Mouse (Mus musculus) cerebellum, postnatal 10 days (tissue): ENCODE measurements around the gene Pom121l2.

Experiments used
- DNase-seq, 2 experiments: peaks; one replicate each; pipeline ENCODE4 v3.0.0; 2021; ENCODE audit warnings: mixed read lengths in 2 of 2

Gene Pom121l2

GRCm38 (mm10) chr13:21980981-21981802 lies at the start of gene Pom121l2:
TSS of gene Pom121l2 (plus strand) at chr13:21981194.
- peak; percentile 62 to 67 for DNase-seq

- DNase-seq, result no peak
These were observed 49.3 kb upstream of the Pom121l2 start for GRCm38 (mm10) chr13:21931740-21932139.

DNA sequence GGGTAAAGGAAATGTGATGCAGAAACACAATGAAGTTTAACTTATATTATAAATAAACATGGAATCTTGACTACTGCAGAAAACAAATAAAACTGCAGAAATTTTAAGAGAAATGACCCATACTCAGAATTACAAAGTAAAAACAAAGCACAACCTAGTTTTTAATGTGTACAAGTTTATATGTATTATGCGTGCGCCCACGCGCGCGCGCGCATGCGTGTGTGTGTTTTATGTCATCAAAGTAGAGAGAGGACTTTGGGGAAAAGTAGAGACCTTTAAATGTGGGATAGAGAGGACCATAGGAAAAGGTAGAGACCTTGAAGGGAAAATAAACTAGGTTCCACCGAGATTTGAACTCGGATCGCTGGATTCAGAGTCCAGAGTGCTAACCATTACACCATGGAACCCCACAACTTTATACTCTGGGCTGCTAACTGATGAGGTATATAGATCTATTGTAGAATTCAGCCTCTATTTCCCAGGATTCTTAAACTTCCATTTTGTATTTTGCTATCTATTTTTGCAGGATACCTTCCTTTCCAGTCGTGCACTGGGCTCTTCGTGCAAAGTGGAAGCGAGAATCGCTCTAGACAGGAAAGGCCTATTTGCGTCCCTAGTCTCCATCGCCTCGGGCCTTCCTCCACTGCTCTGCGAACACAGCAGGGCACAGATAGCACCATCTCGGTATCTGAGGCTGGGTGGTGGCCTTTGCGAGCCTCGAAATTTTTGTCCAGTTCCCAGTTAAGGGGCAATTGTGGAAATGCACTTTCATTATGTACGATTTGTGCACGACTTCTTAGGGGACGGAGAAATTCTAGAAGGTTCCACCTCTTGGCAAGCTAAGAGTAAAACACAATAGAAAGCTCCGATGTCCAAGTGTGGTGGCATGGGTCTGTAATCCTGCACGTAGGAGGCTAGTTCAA lies 47.1 kb upstream of the Pom121l2 start:
- DNase-seq, result no peak

DNA sequence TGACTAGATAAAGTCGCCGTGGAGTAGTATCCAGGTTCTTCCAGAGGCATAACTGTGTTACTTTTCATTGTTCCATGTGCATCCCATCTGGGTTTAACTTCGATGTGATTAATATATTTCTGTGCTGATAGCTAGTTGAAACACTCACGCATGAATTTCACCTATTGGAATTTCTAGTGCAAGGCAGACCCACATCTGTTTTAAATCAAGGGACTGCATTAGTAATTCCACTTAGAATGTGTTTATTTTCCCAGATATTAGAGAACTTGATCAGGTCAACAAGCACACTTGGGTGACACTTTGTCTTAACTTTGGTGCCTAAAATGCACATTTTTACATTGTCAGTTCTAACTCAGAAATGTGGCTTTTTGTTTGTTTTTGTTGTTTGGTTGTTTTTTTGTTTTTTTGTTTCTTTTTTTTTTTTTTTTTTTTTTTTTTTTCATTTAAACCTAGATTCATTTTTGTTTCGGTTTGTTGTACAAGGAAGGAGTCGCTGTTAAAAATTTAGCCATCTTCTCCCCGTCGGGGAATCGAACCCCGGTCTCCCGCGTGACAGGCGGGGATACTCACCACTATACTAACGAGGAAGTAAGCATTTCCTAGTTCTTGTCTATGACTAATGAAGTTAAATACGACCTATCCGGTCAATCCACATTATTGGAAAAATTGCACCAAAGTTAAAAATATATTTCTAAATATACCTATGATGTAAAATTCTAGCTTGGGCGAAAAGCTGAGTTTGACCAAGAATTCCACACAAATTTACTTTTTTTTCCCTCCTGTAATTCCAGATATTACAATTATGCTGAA lies 45.8 kb upstream of the Pom121l2 start:
- DNase-seq, result peak; percentile 66 to 72

GRCm38 (mm10) chr13:21935833-21936232 lies 45.2 kb upstream of the Pom121l2 start:
- DNase-seq, result no peak

DNA sequence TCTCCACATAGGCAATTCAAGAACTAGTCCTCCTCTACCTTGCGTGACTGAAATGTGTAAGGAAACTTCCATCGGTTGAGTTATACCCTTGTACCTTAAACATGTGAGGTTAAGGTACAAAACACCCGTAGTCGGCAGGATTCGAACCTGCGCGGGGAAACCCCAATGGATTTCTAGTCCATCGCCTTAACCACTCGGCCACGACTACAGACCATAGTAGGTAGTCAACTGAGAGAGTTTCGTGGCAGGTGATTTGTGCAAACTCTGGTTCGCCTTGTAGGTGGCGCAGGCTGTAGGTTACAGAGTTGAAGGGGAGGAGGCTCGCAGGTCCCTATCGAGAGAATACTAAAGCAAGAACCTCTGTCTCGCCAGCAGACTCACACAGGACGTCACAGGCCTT lies 44.0 kb upstream of the Pom121l2 start:
- DNase-seq, result peak in 1 of 2 experiments; percentile 28

GRCm38 (mm10) chr13:21940213-21940612 lies 40.8 kb upstream of the Pom121l2 start:
- DNase-seq, result peak; percentile 88

- DNase-seq, result peak; percentile 85
These were observed 40.1 kb upstream of the Pom121l2 start for GRCm38 (mm10) chr13:21940811-21941321.

DNA sequence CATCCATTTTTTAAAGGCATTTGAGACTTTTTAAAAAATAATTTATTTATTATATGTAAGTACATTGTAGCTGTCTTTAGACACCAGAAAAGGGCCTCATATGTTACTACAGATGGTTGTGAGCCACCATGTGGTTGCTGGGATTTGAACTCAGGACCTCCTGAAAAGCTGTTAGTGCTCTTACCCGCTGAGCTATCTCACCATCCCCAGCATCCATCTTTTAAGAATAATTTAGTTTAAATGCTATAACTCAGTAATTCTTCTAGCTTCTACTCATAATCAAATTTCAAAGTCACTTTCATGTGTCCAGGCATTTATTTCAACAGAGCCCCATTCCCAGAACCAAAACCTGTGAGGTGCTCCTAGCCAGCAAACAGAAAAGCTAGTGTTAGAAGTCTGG lies 37.4 kb upstream of the Pom121l2 start:
- no peak for DNase-seq

- DNase-seq, result no peak
These were observed 36.4 kb upstream of the Pom121l2 start for GRCm38 (mm10) chr13:21944592-21944925.

DNA sequence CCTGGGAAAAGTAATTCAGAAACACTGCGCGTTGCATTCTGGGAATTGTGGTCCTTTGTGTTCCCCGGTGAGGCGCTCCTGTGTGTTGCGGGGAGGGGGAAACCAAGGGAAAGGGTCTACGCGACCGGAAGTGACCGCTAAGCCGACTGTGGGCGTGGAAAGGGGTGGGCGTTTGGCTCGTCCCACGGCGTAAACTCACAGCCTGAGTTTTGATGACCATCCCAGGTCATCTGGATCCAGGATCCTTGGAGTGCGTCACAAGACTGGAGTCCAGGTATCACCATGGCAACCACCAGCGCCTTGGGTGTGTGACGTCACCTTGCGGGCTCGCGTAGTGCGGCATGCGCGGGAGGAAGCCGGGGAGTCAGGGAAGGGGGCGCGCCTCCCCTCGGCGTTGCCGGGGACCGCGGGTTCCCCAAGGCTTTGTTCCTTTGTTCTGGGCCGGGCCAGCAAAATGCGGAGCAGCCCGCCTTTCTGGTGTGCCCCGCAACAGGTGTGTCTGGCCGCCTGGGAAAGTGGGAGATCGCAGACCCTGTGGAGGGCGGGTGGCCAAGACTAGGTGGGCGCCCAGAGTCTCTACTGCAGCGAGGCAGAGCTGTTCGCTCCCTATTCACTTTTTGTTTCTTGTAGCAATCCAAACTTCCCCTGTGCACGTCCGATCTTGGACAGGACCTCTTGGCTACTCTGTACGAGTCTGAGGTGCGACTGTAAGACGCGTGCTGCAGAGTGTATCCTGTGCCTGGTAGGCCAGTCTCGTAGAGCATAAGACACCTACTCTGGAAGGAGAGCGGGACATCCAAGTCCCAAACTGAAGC lies 35.9 kb upstream of the Pom121l2 start, which contains the start of gene Zfp184:
TSS of gene Zfp184 (plus strand) at position 169 of the 815 bp plus-strand sequence.
- peak; percentile 94 to 96 for DNase-seq

DNA sequence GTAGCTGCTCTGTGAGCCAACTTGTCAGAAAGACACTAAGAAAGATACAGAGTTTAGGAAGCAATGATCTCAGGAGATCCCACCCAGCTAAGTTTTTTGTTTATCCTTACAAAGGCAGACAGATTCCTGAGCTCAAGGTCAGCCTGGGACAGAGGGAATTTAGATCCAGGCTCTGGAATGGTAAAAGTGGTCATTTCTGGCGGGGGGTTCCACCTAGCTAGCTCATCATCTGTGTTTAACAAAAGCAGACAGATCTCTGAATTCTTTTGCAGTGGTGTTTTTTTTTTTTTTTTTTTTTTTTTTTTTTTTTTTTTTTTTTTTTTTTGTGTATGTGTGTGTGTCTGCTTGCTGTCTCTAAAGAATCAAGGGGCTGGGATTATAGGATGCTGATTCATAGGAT lies 11.7 kb upstream of the Pom121l2 start:
- no peak for DNase-seq

- no peak for DNase-seq
These were observed 11.2 kb upstream of the Pom121l2 start for GRCm38 (mm10) chr13:21969816-21970215.

DNA sequence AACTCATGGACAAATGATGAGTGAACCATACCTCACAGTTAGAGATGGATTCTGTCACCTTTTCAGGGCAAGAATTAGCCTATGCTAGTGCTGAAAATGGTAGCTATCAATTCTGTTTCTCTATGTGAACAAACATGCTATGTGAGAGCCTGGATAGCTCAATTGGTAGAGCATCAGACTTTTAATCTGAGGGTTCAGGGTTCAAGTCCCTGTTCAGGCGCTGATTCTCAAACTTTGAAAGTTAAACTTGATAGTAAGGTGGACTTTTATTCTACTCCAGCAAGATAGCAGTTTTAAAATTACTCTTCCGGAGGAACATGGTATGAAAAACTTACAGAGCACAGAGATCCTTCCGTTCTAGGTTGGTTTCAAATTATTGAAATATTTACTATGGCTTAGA lies 9.4 kb upstream of the Pom121l2 start:
- peak in 1 of 2 experiments; percentile 13 for DNase-seq

DNA sequence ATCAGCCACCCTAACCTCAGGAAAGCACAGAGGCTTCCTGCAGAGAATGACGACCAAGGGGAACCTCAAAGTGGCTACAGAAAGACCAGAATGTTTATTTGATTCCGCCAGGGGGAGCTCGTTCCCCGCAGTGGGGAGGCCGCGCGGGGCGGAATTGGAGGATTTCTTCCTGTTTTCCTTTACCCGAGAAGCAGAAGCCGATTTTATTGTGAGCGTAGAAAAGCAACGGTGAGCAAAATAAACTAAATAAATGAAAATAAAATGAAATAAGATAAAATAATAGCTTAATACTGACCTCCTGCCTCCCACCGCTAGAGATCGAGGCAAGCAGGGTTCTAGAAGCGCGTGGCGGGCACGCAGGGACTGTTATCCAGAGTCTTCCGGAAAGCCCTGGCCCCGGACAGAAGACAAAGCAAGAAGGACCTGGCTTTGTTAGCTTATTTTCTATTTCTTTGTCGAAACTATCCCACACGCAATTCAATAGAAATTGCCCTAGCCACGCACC lies 6.7 kb upstream of the Pom121l2 start:
- DNase-seq, result peak; percentile 95 to 97

DNA sequence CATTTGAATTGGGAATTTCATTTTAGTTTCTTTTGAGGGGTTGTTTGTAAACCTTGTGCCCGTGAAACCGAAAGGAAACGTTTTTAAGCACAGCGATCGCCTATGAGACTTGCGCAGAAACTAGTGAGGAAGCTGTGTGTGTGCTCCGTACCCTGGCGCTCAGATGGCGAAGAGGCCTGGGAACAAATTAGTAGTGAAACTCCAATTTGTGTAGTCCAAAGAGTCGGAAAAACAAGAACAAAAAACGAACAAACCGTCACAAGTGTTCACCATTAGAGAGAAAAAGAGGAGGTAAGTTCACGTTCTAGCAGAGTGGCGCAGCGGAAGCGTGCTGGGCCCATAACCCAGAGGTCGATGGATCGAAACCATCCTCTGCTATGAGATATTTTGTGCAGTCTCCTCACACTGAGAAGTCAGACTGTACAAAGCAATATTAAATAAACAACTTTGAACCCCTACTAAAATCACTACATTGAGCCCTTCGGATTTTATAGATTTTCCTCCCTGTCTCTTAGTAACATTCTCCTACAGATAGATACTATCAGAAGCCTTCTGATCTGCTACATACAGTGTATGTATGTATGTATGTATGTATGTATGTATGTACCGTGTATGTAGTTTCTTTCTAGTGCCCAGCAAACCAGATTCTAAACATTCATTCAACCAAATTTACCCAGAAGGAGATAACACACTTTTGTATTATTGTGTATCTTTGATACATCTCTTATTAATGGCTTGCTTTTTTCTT lies 6.1 kb upstream of the Pom121l2 start:
- DNase-seq, result peak; percentile 82 to 84

GRCm38 (mm10) chr13:21981803-21982193 lies 804 bp downstream of the Pom121l2 start:
- no peak for DNase-seq

DNA sequence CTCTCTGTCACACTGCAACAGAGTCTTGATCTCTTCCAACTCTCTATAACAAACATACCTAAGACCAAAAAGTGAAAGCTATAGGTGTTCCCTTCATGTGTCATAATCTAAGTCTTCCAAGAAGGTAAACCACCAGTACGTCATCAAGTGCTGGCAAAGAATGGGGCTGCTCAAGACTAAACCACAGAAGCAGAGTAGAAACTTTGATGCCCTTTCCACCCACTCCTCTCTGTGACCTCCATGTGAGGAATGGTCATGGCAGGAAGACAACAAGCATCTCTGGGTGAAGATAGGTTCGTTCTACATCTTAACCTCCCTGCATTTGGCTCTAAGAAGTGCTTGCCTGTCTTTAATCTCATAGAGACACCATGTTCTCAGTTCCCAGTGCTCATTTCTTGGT lies 3.5 kb downstream of the Pom121l2 start:
- no peak for DNase-seq

DNA sequence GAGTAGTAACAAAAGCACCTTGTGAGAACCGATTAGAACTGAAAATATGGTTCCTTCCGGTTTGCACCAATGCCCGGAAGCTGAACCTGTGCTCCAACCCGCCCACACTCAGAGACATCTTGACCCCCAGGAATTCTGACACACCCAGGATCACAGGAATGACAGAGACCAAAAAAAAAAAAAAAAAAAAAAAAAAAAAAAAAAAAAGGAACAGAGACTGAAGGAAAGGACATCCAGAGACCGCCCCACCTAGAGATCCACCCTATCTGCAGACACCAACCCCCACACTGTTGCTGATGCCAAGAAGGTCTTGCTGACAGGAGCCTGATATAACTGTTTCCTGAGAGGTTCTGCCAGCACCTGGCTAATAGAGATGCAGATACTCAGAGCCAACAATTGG lies 11.6 kb downstream of the Pom121l2 start:
- no peak for DNase-seq

DNA sequence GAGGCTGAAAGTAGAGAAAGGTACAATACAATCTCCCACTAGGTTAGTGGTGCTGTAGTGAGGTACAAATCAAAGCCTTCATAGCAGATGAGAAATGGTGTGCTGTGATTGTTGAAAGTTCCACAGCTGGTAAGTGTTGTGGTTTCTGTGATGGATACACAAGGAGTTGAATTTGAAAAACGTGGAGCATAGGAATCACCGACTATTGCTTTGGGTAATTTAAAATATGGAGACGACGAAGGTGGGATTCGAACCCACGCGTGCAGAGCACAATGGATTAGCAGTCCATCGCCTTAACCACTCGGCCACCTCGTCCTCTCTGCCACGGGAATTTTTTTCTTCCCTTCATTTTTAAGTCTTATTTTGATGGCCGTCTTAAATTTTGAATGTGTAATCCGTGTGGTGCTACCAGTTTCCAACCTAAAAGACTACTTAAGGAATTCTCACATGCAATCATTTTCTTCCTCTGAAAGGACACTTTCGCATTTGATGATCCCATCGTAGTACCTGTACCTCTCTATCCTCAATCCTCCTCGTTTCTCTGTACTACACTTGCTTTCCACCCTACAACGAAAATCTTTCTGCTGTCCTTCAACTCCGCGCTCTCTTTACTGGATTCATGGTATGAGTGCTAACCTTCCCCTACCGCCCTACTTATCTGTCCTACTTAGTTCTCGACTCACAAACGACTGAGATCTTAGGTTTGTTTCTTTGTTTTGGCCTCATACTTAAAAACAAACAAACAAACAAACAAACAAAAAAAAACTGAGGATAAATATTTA lies 13.2 kb downstream of the Pom121l2 start:
- peak; percentile 53 to 56 for DNase-seq
